In the genomic region with DNA sequence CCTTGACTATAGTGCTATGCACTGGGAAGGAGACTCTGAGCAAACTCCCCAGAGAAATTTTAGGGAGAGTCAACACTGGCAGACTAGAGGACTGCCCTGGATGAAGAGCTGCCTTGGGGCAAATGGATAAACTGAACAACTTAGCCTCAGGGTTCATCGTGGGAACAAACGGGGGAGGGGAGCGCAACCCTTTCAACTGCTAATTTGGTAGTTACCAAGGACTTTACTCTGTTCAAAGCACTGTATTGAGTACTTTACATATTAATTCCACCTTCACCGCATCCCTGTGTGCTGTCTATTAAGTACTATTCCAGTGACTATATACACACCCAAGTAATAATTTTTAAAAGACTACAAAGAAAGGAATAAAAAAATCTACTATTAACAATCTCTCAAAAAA, we compare ENCODE assay signal across 23 mouse cellular contexts. TPM values are rescaled to one million over a fixed set of nuclear protein-coding genes. Genes with fewer than 3 reads are reported as not detected.
"Had no signal": no experiment of that assay in that cellular context is flagged by ENCODE, and none has a peak within 500 bp of the region (broad histone marks: within the 10 kb centered on the region; RNA-seq: fewer than 3 reads in every experiment).

No protein-coding gene starts in this region.

- DNase-seq: kidney, adult 11 months; kidney, adult 9 months; kidney, postnatal 4 days; left cerebral cortex, postnatal 4 days; lung, adult 2 months; lung, postnatal 36 days; retina, postnatal 1 day; right cerebral cortex, postnatal 4 days; spleen, adult 18-20 months; thymus, adult 18-20 months; thymus, postnatal 14 days had no signal

- H3K9ac ChIP-seq: limb, embryonic 13.5 days; liver, embryonic 14.5 days; neural tube, embryonic 13.5 days had no signal

- ATAC-seq: lung, postnatal 0 days had no signal

- H3K4me3 ChIP-seq: limb, embryonic 13.5 days; neural tube, embryonic 13.5 days had no signal

- H3K27ac ChIP-seq: kidney, postnatal 0 days; limb, embryonic 13.5 days; liver, embryonic 14.5 days; neural tube, embryonic 13.5 days had no signal

- H3K9me3 ChIP-seq: limb, embryonic 13.5 days; neural tube, embryonic 13.5 days had no signal

- H3K27me3 ChIP-seq: limb, embryonic 13.5 days; neural tube, embryonic 13.5 days had no signal

- H3K36me3 ChIP-seq: limb, embryonic 13.5 days; neural tube, embryonic 13.5 days had no signal

- H3K4me2 ChIP-seq: limb, embryonic 13.5 days; neural tube, embryonic 13.5 days had no signal

RNA-seq across cellular contexts. Expression of a gene that starts 45.3 kb away (rescaled TPM):
- total RNA-seq: layer of hippocampus, adult 8-10 months; layer of hippocampus, postnatal 14 days; left cerebral cortex, adult 18-20 months; left cerebral cortex, postnatal 10 days; left cerebral cortex, postnatal 4 days; liver, adult 2 months; megakaryocyte progenitor cell, adult 5-6 weeks had no signal
- polyA plus RNA-seq: kidney, postnatal 0 days; limb, embryonic 13.5 days; liver, adult 2 months; liver, embryonic 14.5 days; lung, adult 2 months; lung, postnatal 0 days; neural tube, embryonic 13.5 days; stomach, embryonic 14.5 days had no signal
